Mouse (Mus musculus): Measurements from ENCODE around the gene Mcf2. TPM values are rescaled to one million over a fixed set of nuclear protein-coding genes. Genes with fewer than 3 reads are reported as not detected.

Gene Mcf2
- total and polyA plus RNA-seq, 3 experiments: not detected

DNA sequence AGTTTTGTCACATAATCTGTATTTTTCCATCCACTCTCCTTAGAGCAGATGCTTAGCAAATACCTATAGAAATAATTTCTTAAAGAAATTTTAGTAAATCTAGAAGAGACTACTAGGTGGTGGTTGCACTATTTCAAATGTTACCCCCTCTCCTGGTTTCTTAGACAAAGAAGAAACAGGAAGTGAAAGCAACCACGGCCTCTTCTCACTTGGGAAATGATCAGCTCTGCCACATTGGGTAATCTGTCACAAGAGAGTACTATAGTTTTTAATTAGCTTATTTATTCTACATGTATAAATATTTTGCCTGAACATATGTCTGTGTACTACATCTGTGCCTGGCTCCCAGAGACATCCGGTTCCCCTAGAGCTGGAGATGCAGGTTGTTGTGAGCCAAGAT lies 157.3 kb downstream of the Mcf2 start:
- H3K27me3 ChIP-seq (replicated peaks): no peaks in the 10 kb centered on the region
- no peaks in the 10 kb centered on the region for H3K79me2 ChIP-seq (replicated peaks; ENCODE audit: control insufficient read depth, extremely low read depth, insufficient read depth, poor library complexity, severe bottlenecking)
- no peak overlapping the region for H3K4me3 ChIP-seq (replicated peaks in 1 of 3; ENCODE audit: low read depth in 2 of 3, low read length in 2 of 3, poor library complexity in 1 of 3)
- H3K9me3 ChIP-seq (replicated peaks; ENCODE audit: low read length): no peaks in the 10 kb centered on the region
- TF ChIP-seq EP300 (IDR thresholded peaks at IDR 0.05; ENCODE audit: low read length): peak; percentile 67
- TF ChIP-seq ETS1 (conservative IDR thresholded peaks at IDR 0.05; ENCODE audit: low read depth, low read length): no peak
- peak; percentile 66; the same call in 1 of the 2 replicates for TF ChIP-seq IRF4 (IDR thresholded peaks at IDR 0.05; ENCODE audit: low read depth, low read length)
- H3K4me1 ChIP-seq (ENCODE audit: control insufficient read depth in 1 of 2, insufficient read depth in 2 of 2): peaks cover 0 to 5% of the 10 kb centered on the region in 2 experiments; a peak in 2 of 4 replicates
- H3K27ac ChIP-seq (ENCODE audit: insufficient read depth, low read depth): no peak overlapping the region
- dilution Hi-C loops (cut with MboI; ENCODE audit: extremely low pct_ligation_motif_present, extremely low pct_unique_long_range_greater_than_20kb, low sequenced_read_pairs) (no loop called here), in situ Hi-C loops (cut with MboI; ENCODE audit: low pct_ligation_motif_present, low pct_unique_long_range_greater_than_20kb, low sequenced_read_pairs) (no loop called here)
- no peaks in the 10 kb centered on the region for H3K36me3 ChIP-seq (replicated peaks in 1 of 2; ENCODE audit: control insufficient read depth in 1 of 2, insufficient read depth in 1 of 2, low read length in 1 of 2)
- H3K4me2 ChIP-seq (ENCODE audit: insufficient read depth, low read depth, poor library complexity, severe bottlenecking): no peak overlapping the region
- no peak overlapping the region for H3K9ac ChIP-seq (ENCODE audit: insufficient read depth, low read depth)
- DNase-seq (ENCODE audit: extremely low read depth): peak; percentile 29

DNA sequence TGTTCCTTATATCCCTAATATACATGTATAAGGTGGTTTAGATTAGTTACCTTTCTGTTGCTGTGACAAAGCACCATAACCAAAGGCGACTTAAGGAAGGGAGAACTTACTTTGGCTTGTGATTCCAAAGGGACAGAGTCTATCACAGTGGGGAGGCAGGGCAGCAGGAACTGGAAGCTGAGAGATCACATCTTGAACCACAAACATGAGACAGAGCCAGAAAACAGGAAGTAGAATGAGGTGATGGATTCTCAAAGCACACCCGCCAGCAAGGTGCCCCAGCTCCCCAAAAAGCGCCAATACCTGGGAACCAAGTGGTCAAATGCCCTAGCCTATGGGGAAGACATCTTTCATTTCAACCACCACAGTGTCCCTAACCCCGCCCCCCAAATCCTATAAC lies 157.9 kb downstream of the Mcf2 start:
- no peak overlapping the region for H3K4me2 ChIP-seq (ENCODE audit: insufficient read depth, low read depth, poor library complexity, severe bottlenecking)
- in situ Hi-C loops (cut with MboI; ENCODE audit: low pct_ligation_motif_present, low pct_unique_long_range_greater_than_20kb, low sequenced_read_pairs): no loop called here
- H3K9me3 ChIP-seq (replicated peaks; ENCODE audit: low read length): no peaks in the 10 kb centered on the region
- no peak for TF ChIP-seq USF1 (IDR thresholded peaks at IDR 0.05; ENCODE audit: low read depth, low read length)
- TF ChIP-seq ZNF384 (IDR thresholded peaks at IDR 0.05; ENCODE audit: low read depth, low read length): no peak
- no peak for TF ChIP-seq BHLHE40 (IDR thresholded peaks at IDR 0.05; ENCODE audit: low read depth, low read length)
- no peak for TF ChIP-seq TBP (conservative IDR thresholded peaks at IDR 0.05; ENCODE audit: low read depth, low read length)
- TF ChIP-seq UBTF (IDR thresholded peaks at IDR 0.05; ENCODE audit: low read depth, low read length): no peak
- TF ChIP-seq ELF1 (IDR thresholded peaks at IDR 0.05; ENCODE audit: low read depth, low read length): no peak
- no peak for TF ChIP-seq USF2 (conservative IDR thresholded peaks at IDR 0.05; ENCODE audit: low read depth, low read length)
- no peak for TF ChIP-seq JUN (IDR thresholded peaks at IDR 0.05; ENCODE audit: insufficient read depth, low read depth, low read length)
- TF ChIP-seq ETS1 (conservative IDR thresholded peaks at IDR 0.05; ENCODE audit: low read depth, low read length): no peak
- TF ChIP-seq SIN3A (IDR thresholded peaks at IDR 0.05; ENCODE audit: low read length): no peak
- TF ChIP-seq CTCF (conservative IDR thresholded peaks at IDR 0.05 in 1 of 2, IDR thresholded peaks at IDR 0.05 in 1 of 2; ENCODE audit: low read depth in 2 of 2, low read length in 2 of 2): no peak
- TF ChIP-seq POLR2A (IDR thresholded peaks at IDR 0.05; ENCODE audit: low read depth, low read length): no peak
- TF ChIP-seq RAD21 (IDR thresholded peaks at IDR 0.05; ENCODE audit: low read depth, low read length): no peak
- no peak for TF ChIP-seq NRF1 (IDR thresholded peaks at IDR 0.05; ENCODE audit: low read depth, low read length)
- TF ChIP-seq IRF4 (IDR thresholded peaks at IDR 0.05; ENCODE audit: low read depth, low read length): no peak
- TF ChIP-seq MEF2A (IDR thresholded peaks at IDR 0.05; ENCODE audit: borderline replicate concordance, low read depth, low read length): no peak
- TF ChIP-seq MAFK (IDR thresholded peaks at IDR 0.05; ENCODE audit: insufficient replicate concordance, low read length): no peak
- TF ChIP-seq PAX5 (IDR thresholded peaks at IDR 0.05; ENCODE audit: low read length): no peak
- no peak for TF ChIP-seq MXI1 (IDR thresholded peaks at IDR 0.05; ENCODE audit: low read depth, low read length)
- TF ChIP-seq NELFE (IDR thresholded peaks at IDR 0.05; ENCODE audit: low read depth, low read length): no peak
- H3K27ac ChIP-seq (ENCODE audit: insufficient read depth, low read depth): no peak overlapping the region
- no peak overlapping the region for H3K9ac ChIP-seq (ENCODE audit: insufficient read depth, low read depth)
- H3K79me2 ChIP-seq (replicated peaks; ENCODE audit: control insufficient read depth, extremely low read depth, insufficient read depth, poor library complexity, severe bottlenecking): no peaks in the 10 kb centered on the region
- no peaks in the 10 kb centered on the region for H3K36me3 ChIP-seq (replicated peaks in 1 of 2; ENCODE audit: control insufficient read depth in 1 of 2, insufficient read depth in 1 of 2, low read length in 1 of 2)
- no peak overlapping the region for H3K4me3 ChIP-seq (replicated peaks in 1 of 3; ENCODE audit: low read depth in 2 of 3, low read length in 2 of 3, poor library complexity in 1 of 3)
- dilution Hi-C loops (cut with MboI; ENCODE audit: extremely low pct_ligation_motif_present, extremely low pct_unique_long_range_greater_than_20kb, low sequenced_read_pairs): no loop called here
- peaks cover 0 to 5% of the 10 kb centered on the region in 2 experiments; a peak in 2 of 4 replicates for H3K4me1 ChIP-seq (ENCODE audit: control insufficient read depth in 1 of 2, insufficient read depth in 2 of 2)
- DNase-seq (ENCODE audit: extremely low read depth): no peak
- H3K27me3 ChIP-seq (replicated peaks): no peaks in the 10 kb centered on the region
